In genomic region chr7:127013385-127013784, GRCm38 (mm10) we compare ENCODE assay signal across 9 mouse cellular contexts. TPM values are rescaled to one million over a fixed set of nuclear protein-coding genes. Genes with fewer than 3 reads are reported as not detected.
A peak's percentile ranks its signal among the peaks of the same experiment; 100 is the strongest.
DNase-seq lines count a peak whose midpoint lies in the region; ATAC-seq lines count a peak whose summit lies in the region.
"Had no signal": no experiment of that assay in that cellular context is flagged by ENCODE, and none has a peak within 500 bp of the region (broad histone marks: within the 10 kb centered on the region; RNA-seq: fewer than 3 reads in every experiment).

No protein-coding gene starts in this region.

- H3K9me3 ChIP-seq in heart, embryonic 13.5 days: no peaks in the 10 kb centered on the region
- no peaks in the 10 kb centered on the region for H3K9me3 ChIP-seq in neural tube, embryonic 12.5 days
- no peaks in the 10 kb centered on the region for H3K9me3 ChIP-seq in neural tube, embryonic 15.5 days (replicated peaks)
- H3K9me3 ChIP-seq in liver, embryonic 13.5 days (replicated peaks): no peaks in the 10 kb centered on the region

- H3K36me3 ChIP-seq in heart, embryonic 13.5 days: peaks cover 32% of the 10 kb centered on the region
- peaks cover 27% of the 10 kb centered on the region for H3K36me3 ChIP-seq in neural tube, embryonic 12.5 days
- H3K36me3 ChIP-seq in neural tube, embryonic 15.5 days: peaks cover 24% of the 10 kb centered on the region
- H3K36me3 ChIP-seq in liver, embryonic 13.5 days: peaks cover 24% of the 10 kb centered on the region

- peak overlapping the region; percentile 92 for H3K4me2 ChIP-seq in heart, embryonic 13.5 days
- H3K4me2 ChIP-seq in neural tube, embryonic 12.5 days (replicated peaks): no peak overlapping the region; the same call in 1 of the 2 replicates
- no peak overlapping the region for H3K4me2 ChIP-seq in neural tube, embryonic 15.5 days
- H3K4me2 ChIP-seq in liver, embryonic 13.5 days: peak overlapping the region; percentile 95

- DNase-seq in heart, postnatal 10 days: no peak
- no peak for DNase-seq in liver, embryonic 13.5 days
- no peak for DNase-seq in frontal cortex, postnatal 25 days (ENCODE audit: low spot score in 2 of 2)
- DNase-seq in gastrocnemius, postnatal 36 days: no peak
- DNase-seq: lung, postnatal 36 days had no signal

- H3K4me1 ChIP-seq in heart, embryonic 13.5 days: peaks cover 52% of the 10 kb centered on the region
- H3K4me1 ChIP-seq in neural tube, embryonic 12.5 days: peaks cover 38% of the 10 kb centered on the region
- H3K4me1 ChIP-seq in neural tube, embryonic 15.5 days: peaks cover 43% of the 10 kb centered on the region
- H3K4me1 ChIP-seq in liver, embryonic 13.5 days (replicated peaks): peaks cover 86% of the 10 kb centered on the region

- H3K27me3 ChIP-seq in heart, embryonic 13.5 days (replicated peaks): no peaks in the 10 kb centered on the region
- H3K27me3 ChIP-seq in neural tube, embryonic 12.5 days (replicated peaks): no peaks in the 10 kb centered on the region
- no peaks in the 10 kb centered on the region for H3K27me3 ChIP-seq in neural tube, embryonic 15.5 days (replicated peaks)
- no peaks in the 10 kb centered on the region for H3K27me3 ChIP-seq in liver, embryonic 13.5 days

- H3K27ac ChIP-seq in heart, embryonic 13.5 days (replicated peaks): no peak overlapping the region
- no peak overlapping the region for H3K27ac ChIP-seq in neural tube, embryonic 12.5 days
- H3K27ac ChIP-seq in neural tube, embryonic 15.5 days (replicated peaks): no peak overlapping the region
- H3K27ac ChIP-seq in liver, embryonic 13.5 days: no peak overlapping the region
- H3K27ac ChIP-seq: hindbrain, postnatal 0 days had no signal

- whole genome bisulfite sequencing in heart, embryonic 13.5 days: 90% methylated on average over 6 of the region's 6 CpGs
- WGBS in neural tube, embryonic 12.5 days: 98% methylated on average over 6 of the region's 6 CpGs
- 94% methylated on average over 6 of the region's 6 CpGs for WGBS in neural tube, embryonic 15.5 days
- 81% methylated on average over 6 of the region's 6 CpGs for WGBS in liver, embryonic 13.5 days (ENCODE audit: insufficient replicate concordance)

- 0 out of 2 replicates have a peak overlapping the region, but pooled peaks have one; percentile 93 for H3K9ac ChIP-seq in heart, embryonic 13.5 days
- 0 out of 2 replicates have a peak overlapping the region, but pooled peaks have one; percentile 1 for H3K9ac ChIP-seq in neural tube, embryonic 12.5 days
- no peak overlapping the region for H3K9ac ChIP-seq in neural tube, embryonic 15.5 days (replicated peaks)
- peak overlapping the region; percentile 73; the same call in 1 of the 2 replicates for H3K9ac ChIP-seq in liver, embryonic 13.5 days

- intact Hi-C loops in heart, postnatal 10 days (cut with DNase I): no loop called here
- intact Hi-C loops in gastrocnemius, postnatal 36 days (cut with DNase I): loop anchor here (10.0 kb wide), 1 partner anchor 91 kb away; no protein-coding TSS in a partner anchor

- H3K4me3 ChIP-seq in heart, embryonic 13.5 days: peak overlapping the region; percentile 63
- no peak overlapping the region for H3K4me3 ChIP-seq in neural tube, embryonic 12.5 days
- H3K4me3 ChIP-seq in neural tube, embryonic 15.5 days (replicated peaks): no peak overlapping the region
- H3K4me3 ChIP-seq in liver, embryonic 13.5 days (replicated peaks): peak overlapping the region; percentile 86; the same call in 1 of the 2 replicates

- ATAC-seq in heart, embryonic 13.5 days (ENCODE audit: extremely low read depth, insufficient number of reproducible peaks, low FRiP score, low TSS enrichment): no peak
- no peak for ATAC-seq in neural tube, embryonic 12.5 days (ENCODE audit: low FRiP score, low read depth)
- no peak for ATAC-seq in neural tube, embryonic 15.5 days (ENCODE audit: low FRiP score)
- no peak for ATAC-seq in liver, embryonic 13.5 days (ENCODE audit: low read depth)
- ATAC-seq: hindbrain, postnatal 0 days had no signal

RNA-seq across cellular contexts. Expression of gene Mvp, which starts 1.0 kb away (rescaled TPM):
- polyA plus RNA-seq in heart, embryonic 13.5 days (2015; fragmentation: Nextera tagmentation; extraction: Ambion mirVana): 11.2 and 11.9 TPM in 2 replicates
- 10 to 100 TPM; 45.3 to 50.1 TPM for total RNA-seq in heart, postnatal 10 days (2021)
- polyA plus RNA-seq in neural tube, embryonic 12.5 days (2016; fragmentation: Nextera tagmentation; extraction: Ambion mirVana): 5.9 and 6.6 TPM in 2 replicates
- polyA plus RNA-seq in neural tube, embryonic 15.5 days (2015; fragmentation: Nextera tagmentation; extraction: Ambion mirVana): 5.2 and 11.6 TPM in 2 replicates
- 7.8 and 8.6 TPM in 2 replicates for polyA plus RNA-seq in liver, embryonic 13.5 days (2015; fragmentation: Nextera tagmentation; extraction: Ambion mirVana)
- total RNA-seq in gastrocnemius, postnatal 36 days (2021): 10 to 100 TPM; 20.3 to 25.7 TPM

RNA-seq across cellular contexts. Expression of gene Pagr1b, which starts 2.9 kb away (rescaled TPM):
- 0.38 and 0.44 TPM in 2 replicates for polyA plus RNA-seq in heart, embryonic 13.5 days (2015; fragmentation: Nextera tagmentation; extraction: Ambion mirVana)
- not detected for total RNA-seq in heart, postnatal 10 days (2021)
- polyA plus RNA-seq in neural tube, embryonic 12.5 days (2016; fragmentation: Nextera tagmentation; extraction: Ambion mirVana): not detected in 2 replicates
- 0.79 and 1.2 TPM in 2 replicates for polyA plus RNA-seq in neural tube, embryonic 15.5 days (2015; fragmentation: Nextera tagmentation; extraction: Ambion mirVana)
- 0.27 TPM in 1 of 2 replicates, not detected in the other for polyA plus RNA-seq in liver, embryonic 13.5 days (2015; fragmentation: Nextera tagmentation; extraction: Ambion mirVana)
- not detected for total RNA-seq in gastrocnemius, postnatal 36 days (2021)

RNA-seq across cellular contexts. Expression of gene Pagr1a, which starts 3.8 kb away (rescaled TPM):
- polyA plus RNA-seq in heart, embryonic 13.5 days (2015; fragmentation: Nextera tagmentation; extraction: Ambion mirVana): 55.6 and 76.2 TPM in 2 replicates
- 10 to 100 TPM in 1 of 2 experiments, 1 to 10 TPM in 1; 6.4 to 19.6 TPM for total RNA-seq in heart, postnatal 10 days (2021)
- 63.1 and 80.4 TPM in 2 replicates for polyA plus RNA-seq in neural tube, embryonic 12.5 days (2016; fragmentation: Nextera tagmentation; extraction: Ambion mirVana)
- 52.5 and 80.1 TPM in 2 replicates for polyA plus RNA-seq in neural tube, embryonic 15.5 days (2015; fragmentation: Nextera tagmentation; extraction: Ambion mirVana)
- 38.7 and 50.1 TPM in 2 replicates for polyA plus RNA-seq in liver, embryonic 13.5 days (2015; fragmentation: Nextera tagmentation; extraction: Ambion mirVana)
- total RNA-seq in gastrocnemius, postnatal 36 days (2021): 10 to 100 TPM in 1 of 2 experiments, 1 to 10 TPM in 1; 6.1 to 11.4 TPM

RNA-seq across cellular contexts. Expression of gene Gm42742, which starts 7.5 kb away (rescaled TPM):
- 13.8 and 25.7 TPM in 2 replicates for polyA plus RNA-seq in heart, embryonic 13.5 days (2015; fragmentation: Nextera tagmentation; extraction: Ambion mirVana)
- total RNA-seq in heart, postnatal 10 days (2021): 10 to 100 TPM; 19.0 to 27.2 TPM
- polyA plus RNA-seq in neural tube, embryonic 12.5 days (2016; fragmentation: Nextera tagmentation; extraction: Ambion mirVana): 46.4 and 66.2 TPM in 2 replicates
- 18.8 and 54.5 TPM in 2 replicates for polyA plus RNA-seq in neural tube, embryonic 15.5 days (2015; fragmentation: Nextera tagmentation; extraction: Ambion mirVana)
- polyA plus RNA-seq in liver, embryonic 13.5 days (2015; fragmentation: Nextera tagmentation; extraction: Ambion mirVana): 5.1 and 11.3 TPM in 2 replicates
- total RNA-seq in gastrocnemius, postnatal 36 days (2021): 10 to 100 TPM; 12.9 to 16.6 TPM

RNA-seq across cellular contexts. Expression of gene Prrt2, which starts 7.6 kb away (rescaled TPM):
- polyA plus RNA-seq in heart, embryonic 13.5 days (2015; fragmentation: Nextera tagmentation; extraction: Ambion mirVana): 1.6 TPM in 2 replicates
- 1 to 10 TPM; 1.0 to 2.3 TPM for total RNA-seq in heart, postnatal 10 days (2021)
- 5.3 and 6.2 TPM in 2 replicates for polyA plus RNA-seq in neural tube, embryonic 12.5 days (2016; fragmentation: Nextera tagmentation; extraction: Ambion mirVana)
- 69.9 and 72.5 TPM in 2 replicates for polyA plus RNA-seq in neural tube, embryonic 15.5 days (2015; fragmentation: Nextera tagmentation; extraction: Ambion mirVana)
- 0.22 and 0.47 TPM in 2 replicates for polyA plus RNA-seq in liver, embryonic 13.5 days (2015; fragmentation: Nextera tagmentation; extraction: Ambion mirVana)
- under 1 TPM; 0.20 to 0.92 TPM for total RNA-seq in gastrocnemius, postnatal 36 days (2021)

Comparison
In these comparisons a context has a peak if more than half of its experiments do, and no peak if none do; other contexts are left out.
1. H3K4me2 ChIP-seq: peak in heart, embryonic 13.5 days (single experiment) and liver, embryonic 13.5 days (single experiment); none in neural tube, embryonic 12.5 days (single experiment) and neural tube, embryonic 15.5 days (single experiment).
2. H3K4me3 ChIP-seq: peak in heart, embryonic 13.5 days (single experiment) and liver, embryonic 13.5 days (single experiment); none in neural tube, embryonic 12.5 days (single experiment) and neural tube, embryonic 15.5 days (single experiment).